Mouse (Mus musculus) kidney, adult 2 months (tissue): ENCODE results near the gene Aes.

Experiments
- CTCF ChIP-seq: fragments of 200-500 bp; conservative IDR thresholded peaks from 2 replicates; pipeline ENCODE4 v1.5.1; 2011; ENCODE audit warnings: low read depth, mild to moderate bottlenecking, control low read depth, low read length, moderate library complexity, mixed read lengths; ENCODE audit not compliant: insufficient read depth, insufficient read length
- POLR2A ChIP-seq: fragments of 200-500 bp; IDR thresholded peaks from one replicate; pipeline ENCODE4 v1.6.1; 2011; ENCODE audit warnings: low read depth, low read length, control low read depth

DNA sequence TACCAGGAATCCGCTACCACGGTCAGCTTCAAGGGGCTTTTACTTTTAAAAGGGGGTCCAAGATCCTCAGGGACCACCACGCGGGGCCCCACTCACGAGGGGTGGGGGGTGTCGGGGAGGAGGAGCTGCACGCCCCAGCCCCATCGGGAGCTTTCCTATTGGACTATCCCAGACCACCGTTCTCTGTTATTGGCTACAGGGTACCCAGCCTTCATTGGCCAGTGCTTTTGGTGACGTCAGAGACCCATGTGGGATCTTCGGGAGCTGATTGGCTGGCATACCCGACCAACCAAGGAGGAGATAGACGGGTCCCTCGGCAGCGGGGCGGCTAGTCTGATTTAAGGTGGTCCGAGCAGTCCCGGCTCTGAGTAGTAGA lies 12.2 kb downstream of the Aes start:
- no peak for TF ChIP-seq POLR2A
- TF ChIP-seq CTCF, result no peak
